Mouse (Mus musculus): ENCODE measurements around the gene Sprr3. TPM values are rescaled to one million over a fixed set of nuclear protein-coding genes. Genes with fewer than 3 reads are reported as not detected.

Sprr3 gene
- polyA plus RNA-seq, 1 experiment from 2014 or later = not detected

Other genes starting within 250 kb of the Sprr3 start
- not detected in 2 replicates for gene Sprr2a1, start 242.9 kb downstream of the Sprr3 start, polyA plus RNA-seq (2014; fragmentation: Nextera tagmentation; extraction: Ambion mirVana)
- gene Sprr2a2, start 242.8 kb downstream of the Sprr3 start, polyA plus RNA-seq (2014; fragmentation: Nextera tagmentation; extraction: Ambion mirVana) = 0.37 TPM in 1 of 2 replicates, not detected in the other
- gene Sprr2a3, start 173.3 kb downstream of the Sprr3 start, polyA plus RNA-seq (2014; fragmentation: Nextera tagmentation; extraction: Ambion mirVana) = not detected in 2 replicates
- gene Sprr2b, start 142.1 kb downstream of the Sprr3 start, polyA plus RNA-seq (2014; fragmentation: Nextera tagmentation; extraction: Ambion mirVana) = not detected in 2 replicates
- gene Sprr2d, start 119.6 kb downstream of the Sprr3 start, polyA plus RNA-seq (2014; fragmentation: Nextera tagmentation; extraction: Ambion mirVana) = not detected in 2 replicates
- gene Sprr2e, start 106.6 kb downstream of the Sprr3 start, polyA plus RNA-seq (2014; fragmentation: Nextera tagmentation; extraction: Ambion mirVana) = not detected in 2 replicates
- gene Sprr2f, start 93.5 kb downstream of the Sprr3 start, polyA plus RNA-seq (2014; fragmentation: Nextera tagmentation; extraction: Ambion mirVana) = not detected in 2 replicates
- not detected in 2 replicates for gene Sprr2h, start 73.0 kb downstream of the Sprr3 start, polyA plus RNA-seq (2014; fragmentation: Nextera tagmentation; extraction: Ambion mirVana)
- not detected in 2 replicates for gene Sprr2i, start 50.7 kb downstream of the Sprr3 start, polyA plus RNA-seq (2014; fragmentation: Nextera tagmentation; extraction: Ambion mirVana)
- not detected in 2 replicates for gene Sprr2j-ps, start 40.6 kb downstream of the Sprr3 start, polyA plus RNA-seq (2014; fragmentation: Nextera tagmentation; extraction: Ambion mirVana)
- gene Gm9774, start 29.3 kb downstream of the Sprr3 start, polyA plus RNA-seq (2014; fragmentation: Nextera tagmentation; extraction: Ambion mirVana) = 4.9 and 5.8 TPM in 2 replicates
- not detected in 2 replicates for gene Sprr2k, start 26.1 kb downstream of the Sprr3 start, polyA plus RNA-seq (2014; fragmentation: Nextera tagmentation; extraction: Ambion mirVana)
- gene Sprr1b, start 19.9 kb downstream of the Sprr3 start, polyA plus RNA-seq (2014; fragmentation: Nextera tagmentation; extraction: Ambion mirVana) = not detected in 2 replicates
- gene Sprr1a, start 27.2 kb upstream of the Sprr3 start, polyA plus RNA-seq (2014; fragmentation: Nextera tagmentation; extraction: Ambion mirVana) = not detected in 2 replicates
- gene Sprr4, start 41.8 kb upstream of the Sprr3 start, polyA plus RNA-seq (2014; fragmentation: Nextera tagmentation; extraction: Ambion mirVana) = not detected in 2 replicates
- not detected in 2 replicates for gene 2310046K23Rik, start 75.8 kb upstream of the Sprr3 start, polyA plus RNA-seq (2014; fragmentation: Nextera tagmentation; extraction: Ambion mirVana)
- gene Ivl, start 115.0 kb upstream of the Sprr3 start, polyA plus RNA-seq (2014; fragmentation: Nextera tagmentation; extraction: Ambion mirVana) = not detected in 2 replicates
- gene Smcp, start 130.3 kb upstream of the Sprr3 start, polyA plus RNA-seq (2014; fragmentation: Nextera tagmentation; extraction: Ambion mirVana) = not detected in 2 replicates
- gene 2210017I01Rik, start 148.8 kb upstream of the Sprr3 start, polyA plus RNA-seq (2014; fragmentation: Nextera tagmentation; extraction: Ambion mirVana) = not detected in 2 replicates
- gene Lce6a, start 162.9 kb upstream of the Sprr3 start, polyA plus RNA-seq (2014; fragmentation: Nextera tagmentation; extraction: Ambion mirVana) = not detected in 2 replicates
- not detected in 2 replicates for gene Lce1a1, start 189.6 kb upstream of the Sprr3 start, polyA plus RNA-seq (2014; fragmentation: Nextera tagmentation; extraction: Ambion mirVana)
- not detected in 2 replicates for gene Lce1b, start 198.2 kb upstream of the Sprr3 start, polyA plus RNA-seq (2014; fragmentation: Nextera tagmentation; extraction: Ambion mirVana)
- not detected in 2 replicates for gene Lce1a2, start 211.6 kb upstream of the Sprr3 start, polyA plus RNA-seq (2014; fragmentation: Nextera tagmentation; extraction: Ambion mirVana)
- gene Lce1c, start 220.5 kb upstream of the Sprr3 start, polyA plus RNA-seq (2014; fragmentation: Nextera tagmentation; extraction: Ambion mirVana) = not detected in 2 replicates
- gene Lce1d, start 228.5 kb upstream of the Sprr3 start, polyA plus RNA-seq (2014; fragmentation: Nextera tagmentation; extraction: Ambion mirVana) = not detected in 2 replicates